Mouse (Mus musculus) kidney, postnatal 10 days (tissue): ENCODE measurements around the gene Arl13b.

ENCODE experiments used
- DNase-seq: peaks from one replicate; pipeline ENCODE4 v3.0.0; 2021; ENCODE audit warnings: mixed read lengths

Gene Arl13b

GRCm38 (mm10) chr16:62846498-62847312, at the start of gene Arl13b:
Arl13b (minus strand) TSS chr16:62847040.
- peak; percentile 95 for DNase-seq

- no peak for DNase-seq
These were observed 49.0 kb upstream of the Arl13b start for GRCm38 (mm10) chr16:62895824-62896223.

DNA sequence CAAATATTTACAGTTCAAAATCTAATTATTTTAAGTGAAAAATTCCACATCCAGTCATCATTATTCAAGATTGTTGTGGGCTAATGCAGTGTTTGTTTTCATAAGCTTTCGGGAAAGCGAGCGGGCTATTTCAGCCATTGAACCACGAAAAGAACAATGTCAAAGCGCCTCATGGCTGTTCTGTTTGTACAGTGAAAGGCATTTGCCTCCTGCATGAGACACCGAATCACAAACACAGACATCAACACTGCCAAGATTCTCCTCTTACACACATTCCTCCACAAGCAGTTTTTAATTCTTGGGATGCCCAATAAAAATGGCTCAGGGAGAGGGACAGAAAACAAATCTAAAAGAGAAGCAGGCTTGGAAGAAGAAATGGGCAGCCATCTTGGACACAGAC, 27.2 kb upstream of the Arl13b start:
- no peak for DNase-seq

DNA sequence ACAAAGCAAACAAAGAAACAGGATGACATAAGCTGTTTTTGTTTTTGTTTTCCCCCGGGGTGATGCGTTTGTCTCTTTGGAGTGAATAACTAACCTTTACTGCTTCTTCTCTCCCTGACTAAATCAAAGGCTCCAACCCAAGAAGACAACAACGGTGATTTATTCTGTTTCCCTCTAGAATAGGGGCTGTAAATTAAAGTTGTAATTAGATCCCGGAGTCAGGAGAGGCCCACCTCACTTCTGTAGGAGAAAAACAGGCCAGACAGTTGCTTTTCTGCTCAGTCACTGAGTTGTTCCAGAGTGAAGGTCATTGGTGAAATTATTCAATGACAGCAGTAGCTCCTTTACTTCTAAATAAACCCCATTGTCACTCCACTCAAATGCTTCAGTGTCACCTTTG, 26.3 kb upstream of the Arl13b start:
- DNase-seq, result no peak

DNA sequence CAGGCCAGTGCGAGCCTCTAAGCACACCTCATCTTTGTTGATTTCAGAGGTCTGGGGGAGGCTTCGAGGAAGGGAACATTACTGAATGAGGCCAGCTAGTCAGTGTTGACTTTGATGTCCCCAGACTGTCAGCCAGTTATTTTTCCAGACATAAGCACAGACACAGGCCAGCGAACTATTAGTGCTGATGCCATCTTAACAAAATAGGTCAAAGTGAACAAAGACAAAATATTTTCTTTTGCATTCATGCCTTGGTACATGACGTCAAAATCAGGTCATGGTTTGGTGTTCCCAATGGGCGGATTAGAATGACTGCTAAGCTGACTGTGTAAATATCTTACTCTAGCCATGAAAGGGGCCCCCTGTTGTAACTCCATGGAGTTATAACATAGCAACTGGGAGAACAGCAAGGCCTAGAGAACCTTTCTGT, 25.9 kb upstream of the Arl13b start:
- DNase-seq, result no peak

GRCm38 (mm10) chr16:62861455-62861854, 14.6 kb upstream of the Arl13b start:
- no peak for DNase-seq

DNA sequence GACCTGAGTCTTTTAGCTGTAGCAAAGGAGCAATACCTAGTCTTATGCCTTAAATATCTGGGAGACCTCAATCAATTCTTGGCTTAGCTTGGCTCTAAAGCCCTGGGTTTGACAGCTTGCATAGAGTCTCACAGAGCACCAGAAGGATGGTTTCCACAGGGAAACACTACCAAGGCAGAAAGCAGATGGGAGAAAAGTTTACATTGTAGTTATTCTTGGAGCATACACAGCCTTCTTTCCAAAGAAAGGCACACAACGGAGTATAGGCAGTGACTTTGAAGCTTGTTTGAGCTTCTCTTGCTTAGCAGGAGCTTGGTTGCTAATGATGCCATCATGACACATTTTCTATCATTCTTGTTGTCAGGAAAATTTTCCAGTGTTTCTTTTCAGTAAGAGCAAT, 13.3 kb upstream of the Arl13b start:
- DNase-seq, result no peak

DNA sequence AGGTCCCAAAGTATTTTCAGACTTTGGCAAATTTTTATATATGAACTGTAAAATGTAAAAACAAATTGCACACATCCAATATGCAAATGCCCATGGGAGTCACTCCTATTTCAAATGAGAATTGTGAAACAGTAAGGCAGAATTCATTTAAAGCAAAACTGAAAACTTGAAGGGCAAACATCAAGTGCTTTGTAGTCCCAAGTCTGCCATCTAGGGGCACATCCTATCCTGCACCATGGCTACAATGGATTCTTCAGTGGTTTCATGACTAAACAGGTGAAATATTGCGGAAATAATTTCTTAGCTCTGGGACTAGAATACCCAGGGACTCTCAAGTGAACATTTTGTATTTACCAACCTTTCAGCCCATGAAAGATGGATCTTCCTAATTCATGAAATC, 11.2 kb upstream of the Arl13b start:
- DNase-seq, result peak; percentile 29

DNA sequence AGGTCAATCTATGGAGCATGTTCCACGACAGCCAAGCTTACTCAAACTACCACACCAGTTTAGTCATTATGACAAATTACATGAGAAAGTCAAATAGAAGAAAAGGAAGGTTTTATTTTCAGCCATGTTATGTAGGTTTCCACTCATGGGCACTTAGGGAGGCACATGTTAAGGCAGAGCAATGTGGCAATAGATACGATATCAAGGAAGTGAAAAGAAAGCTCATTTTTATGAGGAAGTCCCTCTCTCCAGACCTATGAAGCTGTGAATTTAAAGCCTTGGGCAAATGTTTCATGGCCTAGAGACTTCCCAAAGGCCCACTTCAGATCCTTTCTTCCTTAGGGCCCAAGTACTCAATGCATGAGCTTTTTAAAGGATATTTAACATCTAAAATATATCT, 10.7 kb upstream of the Arl13b start:
- DNase-seq, result no peak

GRCm38 (mm10) chr16:62856273-62856672, 9.4 kb upstream of the Arl13b start:
- no peak for DNase-seq

DNA sequence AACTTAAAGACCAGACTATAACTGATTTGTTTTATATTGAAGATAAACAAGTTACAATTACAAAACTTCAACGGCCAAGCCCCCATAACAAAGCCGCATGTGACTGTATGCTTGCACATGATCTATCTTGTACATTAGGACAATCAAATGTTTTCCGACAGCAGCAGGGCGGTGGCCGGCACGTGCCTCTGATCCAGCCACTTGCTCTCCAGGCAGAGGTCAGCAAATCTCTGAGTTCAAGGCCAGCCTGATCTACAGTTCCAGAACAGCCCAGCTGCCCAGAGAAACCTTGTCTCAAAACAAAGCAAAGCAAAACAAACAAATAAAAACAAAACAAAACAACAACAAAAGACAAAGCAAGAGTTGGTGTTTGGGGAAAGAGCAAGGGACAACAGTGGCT, 8.5 kb upstream of the Arl13b start:
- DNase-seq, result no peak

DNA sequence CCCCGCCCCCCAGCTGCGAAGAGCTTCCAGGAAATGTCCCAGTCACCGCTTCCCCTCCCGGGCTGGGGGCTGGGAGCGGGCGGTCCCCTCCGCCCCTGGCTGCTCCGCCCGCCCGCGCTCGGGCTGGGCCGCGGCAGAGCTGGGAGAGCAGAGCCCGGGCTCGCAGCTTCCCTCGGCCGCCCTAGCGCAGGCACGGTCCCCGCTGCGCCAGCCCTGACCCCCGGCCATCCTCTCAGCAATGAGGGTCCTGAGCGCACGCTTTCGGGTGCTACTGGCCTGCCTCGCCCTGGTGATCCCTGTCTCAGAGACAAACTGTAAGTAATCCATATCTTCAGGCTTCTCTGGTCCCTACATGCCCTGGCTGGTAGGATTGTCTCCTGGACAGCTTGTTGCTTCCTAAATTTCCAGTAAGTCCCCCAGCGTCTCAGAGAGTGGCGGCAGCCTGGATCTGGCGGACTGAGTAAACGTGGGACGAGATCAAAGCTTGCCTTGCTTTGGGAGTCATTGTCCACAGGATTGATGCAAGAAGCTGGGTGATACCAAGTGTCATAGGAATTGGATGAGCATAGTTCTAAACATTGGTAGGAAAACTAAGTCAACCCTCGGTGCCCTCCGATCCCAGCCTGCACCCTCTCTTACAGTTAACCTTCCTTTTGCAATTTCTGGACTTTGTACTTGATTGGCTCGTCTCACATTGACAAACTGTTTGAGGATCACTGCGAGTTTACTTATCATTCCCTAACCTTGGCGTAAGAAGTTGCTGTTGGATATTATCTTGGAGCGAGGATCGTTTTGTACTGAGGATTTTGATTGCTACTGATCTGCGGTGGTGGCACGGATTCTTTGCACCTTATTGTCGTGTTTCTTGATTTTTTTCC, 7.6 kb upstream of the Arl13b start, which contains the start of gene Pros1:
Gene Pros1, plus strand, starts transcription at position 117 of the 878 bp plus-strand sequence.
- DNase-seq, result peak; percentile 85

DNA sequence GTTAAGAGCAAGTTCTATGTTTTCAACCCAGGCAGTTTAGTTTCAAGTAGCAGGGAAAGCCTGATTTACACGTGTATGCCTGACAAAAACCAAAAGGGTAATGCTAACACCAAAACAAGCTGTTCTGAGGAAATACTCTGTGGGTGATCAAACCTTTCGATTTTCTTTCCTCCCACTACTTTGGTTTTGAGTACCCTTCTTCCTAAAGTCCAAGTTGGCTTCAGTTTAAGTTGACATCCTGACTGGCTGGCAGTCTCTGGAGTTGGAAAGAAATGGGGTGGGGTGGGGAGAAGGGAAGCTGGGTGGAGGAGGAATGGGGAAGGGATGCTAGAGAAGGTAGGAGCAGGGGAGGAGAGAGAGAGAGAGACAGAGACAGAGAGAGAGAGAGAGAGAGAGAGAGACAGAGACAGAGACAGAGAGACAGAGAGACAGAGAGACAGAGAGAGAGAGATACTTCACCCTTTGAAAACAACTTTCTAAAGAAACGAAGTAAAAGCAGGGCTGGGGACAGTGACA, 6.8 kb upstream of the Arl13b start:
- no peak for DNase-seq

- no peak for DNase-seq
These were observed 5.8 kb upstream of the Arl13b start for GRCm38 (mm10) chr16:62852464-62853252.

DNA sequence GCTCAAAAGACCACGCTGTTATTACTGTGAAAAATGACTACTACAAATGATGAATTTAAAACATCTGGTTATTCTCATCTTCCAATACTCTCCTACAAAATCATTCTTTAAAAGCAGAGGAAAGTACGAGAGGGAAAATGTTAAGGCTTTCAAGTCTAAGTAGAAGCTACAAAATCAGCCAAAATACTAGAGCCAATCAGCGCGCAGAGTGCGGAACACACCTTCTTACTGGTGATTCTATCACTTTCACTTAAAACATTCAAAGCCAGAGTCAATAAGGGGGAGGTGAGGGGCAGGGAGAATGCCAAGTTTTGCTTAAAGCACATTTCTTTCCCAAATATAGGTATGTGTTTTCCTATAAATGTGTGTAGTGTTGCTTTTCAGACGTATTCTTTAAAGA, 1.5 kb downstream of the Arl13b start:
- DNase-seq, result no peak

DNA sequence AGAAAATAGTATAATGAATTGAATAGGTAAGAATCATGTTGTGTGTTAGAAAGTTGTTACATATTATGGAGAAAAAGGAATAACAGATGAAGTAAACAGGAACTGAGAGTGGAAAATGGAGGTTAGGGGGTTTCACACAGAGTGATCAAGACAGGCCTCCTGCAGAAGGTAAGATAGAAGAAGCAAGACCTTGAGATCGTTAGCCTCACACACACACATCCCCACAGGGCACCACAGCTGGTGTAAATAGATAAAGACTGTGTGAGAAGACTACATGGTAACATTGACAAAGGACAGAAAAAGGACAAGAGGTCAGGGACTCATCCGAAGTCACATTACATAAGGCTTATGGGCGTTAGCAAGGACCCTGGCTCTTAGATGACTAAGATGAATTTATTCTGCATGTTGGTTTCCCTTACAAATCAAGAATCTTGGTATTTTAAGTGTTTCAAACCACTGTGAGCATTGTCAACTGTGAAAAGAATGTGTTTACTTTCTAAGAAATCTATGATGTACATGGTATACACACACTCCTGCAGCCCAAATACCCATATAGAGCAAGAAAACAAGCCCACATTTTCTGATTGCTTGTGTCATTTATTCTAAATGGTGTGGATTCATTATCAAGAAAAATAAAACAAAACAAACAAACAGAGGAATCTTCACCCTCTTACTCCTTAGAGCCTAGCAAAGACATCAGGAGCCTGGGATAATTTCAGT, 12.7 kb downstream of the Arl13b start:
- DNase-seq, result no peak

GRCm38 (mm10) chr16:62832481-62832880, 14.4 kb downstream of the Arl13b start:
- DNase-seq, result peak; percentile 69

GRCm38 (mm10) chr16:62832027-62832426, 14.8 kb downstream of the Arl13b start:
- no peak for DNase-seq

GRCm38 (mm10) chr16:62826156-62827001, 20.5 kb downstream of the Arl13b start:
- no peak for DNase-seq

DNA sequence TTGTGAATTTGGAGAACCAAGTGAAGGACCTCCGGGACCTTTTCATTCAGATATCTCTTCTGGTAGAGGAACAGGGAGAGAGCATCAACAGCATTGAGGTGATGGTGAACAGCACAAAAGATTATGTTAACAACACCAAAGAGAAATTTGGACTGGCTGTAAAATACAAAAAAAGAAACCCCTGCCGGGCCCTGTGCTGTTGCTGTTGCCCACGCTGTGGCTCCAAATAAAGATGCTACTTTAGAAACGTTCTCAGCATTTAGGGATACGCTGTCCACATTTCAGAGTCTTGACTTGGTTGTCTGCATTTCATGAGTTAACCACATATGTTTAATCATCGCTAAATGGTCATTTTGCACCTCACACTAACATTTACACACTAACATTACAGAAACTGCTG, 24.4 kb downstream of the Arl13b start:
- DNase-seq, result no peak

GRCm38 (mm10) chr16:62814491-62814890, 32.3 kb downstream of the Arl13b start, which contains the start of gene Stx19:
Stx19 (plus strand) TSS chr16:62814676.
- no peak for DNase-seq
